Mouse (Mus musculus) common myeloid progenitor, adult 5-6 weeks (primary cell): ENCODE results near the gene Mrap. TPM values are rescaled to one million over a fixed set of nuclear protein-coding genes. Genes with fewer than 3 reads are reported as not detected.
A peak's percentile ranks its signal among the peaks of the same experiment; 100 is the strongest.

Experiments used
- ATAC-seq: replicated peaks from 2 replicates; pipeline ENCODE4 v1.8.0; 2016; ENCODE audit warnings: low read depth, mild to moderate bottlenecking, moderate TSS enrichment, inconsistent platforms; ENCODE audit not compliant: poor library complexity, severe bottlenecking
- total RNA-seq: library from RNA; stranded (forward); fragments of 200-1000, 187-1606 nt; gene quantifications from 2 replicates; pipeline ENCODE4 v1.2.3, GENCODE M21; 2017

Gene Mrap
- total RNA-seq: not detected in 2 replicates

GRCm38 (mm10) chr16:90738092-90738956 is at the start of gene Mrap:
Mrap (plus strand) TSS chr16:90738207.
- no peak for ATAC-seq

GRCm38 (mm10) chr16:90692704-90693385 is 45.2 kb upstream of the Mrap start:
- ATAC-seq: no peak

- ATAC-seq: no peak
Observed at GRCm38 (mm10) chr16:90693625-90694024, 44.4 kb upstream of the Mrap start.

- ATAC-seq: peak; percentile 89
Observed at GRCm38 (mm10) chr16:90694719-90695118, 43.3 kb upstream of the Mrap start.

- ATAC-seq: no peak
Observed at GRCm38 (mm10) chr16:90695121-90695520, 42.9 kb upstream of the Mrap start.

- no peak for ATAC-seq
Observed at GRCm38 (mm10) chr16:90696306-90696705, 41.7 kb upstream of the Mrap start.

GRCm38 (mm10) chr16:90699390-90699789 is 38.6 kb upstream of the Mrap start:
- no peak for ATAC-seq

- no peak for ATAC-seq
Observed at GRCm38 (mm10) chr16:90701541-90701940, 36.5 kb upstream of the Mrap start.

GRCm38 (mm10) chr16:90703646-90704045 is 34.4 kb upstream of the Mrap start:
- no peak for ATAC-seq

- no peak for ATAC-seq
Observed at GRCm38 (mm10) chr16:90704161-90704825, 33.7 kb upstream of the Mrap start.

- ATAC-seq: no peak
Observed at GRCm38 (mm10) chr16:90706279-90706678, 31.7 kb upstream of the Mrap start.

GRCm38 (mm10) chr16:90709711-90710289 is 28.2 kb upstream of the Mrap start:
- no peak for ATAC-seq

GRCm38 (mm10) chr16:90710313-90710712 is 27.7 kb upstream of the Mrap start:
- no peak for ATAC-seq

- no peak for ATAC-seq
Observed at GRCm38 (mm10) chr16:90724051-90724450, 14.0 kb upstream of the Mrap start.

GRCm38 (mm10) chr16:90726600-90727227 is 11.3 kb upstream of the Mrap start:
- peak; percentile 52 for ATAC-seq

- ATAC-seq: peak; percentile 94
Observed at GRCm38 (mm10) chr16:90727233-90728115, 10.5 kb upstream of the Mrap start, which contains the start of gene Mis18a. Mis18a (minus strand) TSS chr16:90727404.

- 0 out of 2 replicates have a peak, but pooled peaks have one; percentile 8 for ATAC-seq
Observed at GRCm38 (mm10) chr16:90735611-90736010, 2.4 kb upstream of the Mrap start.

GRCm38 (mm10) chr16:90736672-90737270 is 1.2 kb upstream of the Mrap start:
- 0 out of 2 replicates have a peak, but pooled peaks have one; percentile 22 for ATAC-seq
